Mouse (Mus musculus) liver, postnatal 0 days (tissue): ENCODE data around the gene Lmod2. TPM values are rescaled to one million over a fixed set of nuclear protein-coding genes. Genes with fewer than 3 reads are reported as not detected.
A peak's percentile ranks its signal among the peaks of the same experiment; 100 is the strongest.

Experiments
- ATAC-seq: fragments of 200-750 bp; cut with Nextera tagmentation; 2 replicates; pipeline ENCODE4 v1.8.0; 2017; ENCODE audit warnings: mild to moderate bottlenecking, moderate library complexity
- DNase-seq: peaks from one replicate; pipeline ENCODE4 v3.0.0-alpha.2; 2016
- H3K27ac ChIP-seq: fragments of 300-500 bp; sonication (generic); 2 replicates; pipeline ENCODE4 v1.5.1; 2014; ENCODE audit warnings: antibody characterized with exemption, moderate library complexity, mild to moderate bottlenecking, low read depth
- H3K27me3 ChIP-seq: fragments of 300-500 bp; sonication (generic); 2 replicates; pipeline ENCODE4 v1.6.1; 2014; ENCODE audit warnings: low read length, control low read depth, mixed read lengths; ENCODE audit not compliant: insufficient read depth
- H3K36me3 ChIP-seq: fragments of 300-500 bp; sonication (generic); replicated peaks from 2 replicates; pipeline ENCODE4 v1.6.1; 2014; ENCODE audit warnings: mild to moderate bottlenecking, control low read depth, low read length, moderate library complexity, mixed read lengths; ENCODE audit not compliant: insufficient read depth
- H3K4me1 ChIP-seq: fragments of 300-500 bp; sonication (generic); 2 replicates; pipeline ENCODE4 v1.6.1; 2014; ENCODE audit warnings: antibody characterized with exemption, mild to moderate bottlenecking, control low read depth; ENCODE audit not compliant: insufficient read depth
- H3K4me2 ChIP-seq: fragments of 300-500 bp; sonication (generic); 2 replicates; pipeline ENCODE4 v1.6.1; 2014; ENCODE audit warnings: low read depth, mild to moderate bottlenecking, low read length, moderate library complexity, mixed read lengths
- H3K4me3 ChIP-seq: fragments of 300-500 bp; sonication (generic); 2 replicates; pipeline ENCODE4 v1.5.1; 2014; ENCODE audit warnings: low read depth, low read length
- H3K9ac ChIP-seq: fragments of 300-500 bp; sonication (generic); replicated peaks from 2 replicates; pipeline ENCODE4 v1.6.1; 2014; ENCODE audit warnings: mild to moderate bottlenecking, moderate library complexity
- H3K9me3 ChIP-seq: fragments of 300-500 bp; sonication (generic); 2 replicates; pipeline ENCODE4 v1.6.1; 2016; ENCODE audit warnings: mild to moderate bottlenecking, control low read depth, low read length, mixed read lengths
- CTCF ChIP-seq: sonication (generic); IDR thresholded peaks from 2 replicates; pipeline ENCODE4 v1.5.1; 2016; ENCODE audit warnings: antibody characterized with exemption, low read depth
- EP300 ChIP-seq: IDR thresholded peaks from 2 replicates; pipeline ENCODE4 v1.6.1; 2016; ENCODE audit warnings: antibody characterized with exemption, low read depth, mild to moderate bottlenecking
- WGBS: fragments of 180-500 bp; shearing (Covaris S2); extraction: QIAGEN DNeasy Blood & Tissue Kit; methylation state at CpG from one replicate; pipeline ENCODE4 v1.1.7; 2014; ENCODE audit not compliant: insufficient replicate concordance; 5-methylcytosine and 5-hydroxymethylcytosine counted together
- polyA plus RNA-seq: library from polyadenylated mRNA; unstranded; fragments of >200 nt; fragmentation: Nextera tagmentation; extraction: Ambion mirVana; gene quantifications from 2 replicates; pipeline ENCODE4 v1.2.1, GENCODE M21; 2015

Gene Lmod2
- polyA plus RNA-seq, 1 experiment from 2014 or later: 0.05 TPM

DNA sequence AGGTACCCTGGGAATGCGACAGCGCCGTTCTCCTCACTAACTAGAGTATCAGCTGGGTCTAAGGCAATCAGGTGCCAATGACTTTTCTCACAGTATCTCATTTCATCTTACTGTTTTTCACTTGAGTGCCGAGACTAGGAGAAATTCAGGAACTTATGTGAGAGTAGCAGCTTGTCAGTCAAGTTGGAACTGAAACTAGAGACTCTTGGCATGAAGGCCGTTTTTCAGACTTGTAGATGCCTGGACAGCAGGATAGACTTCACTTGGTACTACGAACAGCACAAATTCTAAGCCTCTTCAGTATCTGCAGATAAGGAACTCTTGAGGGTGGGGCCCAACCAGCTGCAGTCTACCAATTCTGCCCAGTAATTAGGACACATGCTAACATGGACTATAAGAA is 2.6 kb downstream of the Lmod2 start:
- Histone ChIP-seq H3K27ac (no peak overlapping the region), H3K4me3 (no peak overlapping the region), H3K4me2 (no peak overlapping the region), H3K27me3 (no peaks in the 10 kb centered on the region), H3K36me3 (no peaks in the 10 kb centered on the region), H3K4me1 (peaks cover 17% of the 10 kb centered on the region), H3K9me3 (no peaks in the 10 kb centered on the region), H3K9ac (no peak overlapping the region)
- TF ChIP-seq CTCF: no peak
- no peak for TF ChIP-seq EP300
- no peak for DNase-seq
- 76% methylated on average over 6 of the region's 6 CpGs for WGBS
- no peak for ATAC-seq

DNA sequence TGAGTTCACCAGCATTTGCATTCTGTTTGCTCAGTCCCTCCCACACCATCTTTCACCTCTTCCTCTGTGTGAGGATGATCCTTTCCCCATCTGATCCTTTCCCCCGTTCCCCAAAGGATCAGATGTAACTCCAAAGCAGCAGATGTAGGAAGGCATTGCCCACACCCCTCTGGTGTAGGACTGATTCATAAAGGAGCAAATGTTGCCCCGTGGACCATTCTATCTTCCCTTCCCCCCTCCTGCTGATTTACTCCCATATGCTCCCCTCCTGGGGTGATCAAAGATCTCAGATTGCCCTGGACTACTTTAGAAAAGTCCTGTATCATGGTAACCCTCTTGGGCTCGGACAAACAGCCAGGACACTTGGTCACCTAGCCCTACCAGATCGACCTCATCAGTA is 3.2 kb downstream of the Lmod2 start:
- Histone ChIP-seq H3K27me3 (no peaks in the 10 kb centered on the region), H3K4me2 (no peak overlapping the region), H3K9ac (no peak overlapping the region), H3K9me3 (no peaks in the 10 kb centered on the region), H3K4me3 (no peak overlapping the region), H3K36me3 (no peaks in the 10 kb centered on the region), H3K4me1 (peaks cover 17% of the 10 kb centered on the region), H3K27ac (no peak overlapping the region)
- DNase-seq: no peak
- TF ChIP-seq CTCF (no peak), EP300 (no peak)
- ATAC-seq: no peak
- 69% methylated on average over 4 of the region's 4 CpGs for WGBS

DNA sequence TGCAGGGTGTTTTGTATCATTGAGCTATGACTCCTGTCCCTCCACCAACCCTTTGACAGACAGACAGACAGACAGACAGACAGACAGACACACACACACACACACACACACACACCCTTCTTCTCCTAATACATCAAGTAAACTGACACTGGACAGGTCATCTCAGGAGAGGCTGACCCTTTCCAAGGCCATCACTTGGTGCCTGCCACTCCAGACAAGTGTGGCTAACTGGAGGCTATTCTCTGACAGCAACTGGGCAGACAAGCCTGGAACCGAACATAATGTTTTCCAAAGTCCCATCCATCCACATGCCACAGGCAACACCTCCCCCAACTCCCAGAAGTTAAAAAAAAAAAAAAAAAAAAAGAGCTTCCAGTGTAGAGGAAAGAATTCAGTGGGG is 4.1 kb downstream of the Lmod2 start:
- 40% methylated on average over 1 of the region's 1 CpGs for WGBS
- ATAC-seq: no peak

DNA sequence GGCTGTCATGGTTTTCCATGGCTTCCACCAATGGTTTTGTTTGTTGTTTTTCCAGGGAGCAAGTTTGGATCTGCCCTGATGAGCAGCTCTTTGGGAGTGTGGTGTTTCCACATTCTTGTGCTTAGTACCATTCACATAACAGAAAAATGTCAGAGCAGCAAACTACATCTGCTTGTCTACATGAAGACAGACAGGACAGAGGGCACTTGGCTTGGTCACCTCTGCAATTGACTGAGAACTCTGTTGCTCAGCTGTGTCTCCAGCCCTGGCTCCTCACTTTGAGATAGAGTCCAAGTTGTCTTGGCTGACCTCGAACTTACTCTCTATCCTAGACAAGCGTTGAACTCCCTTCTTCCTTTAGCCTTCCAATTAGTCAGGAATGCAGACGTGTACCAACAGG is 4.8 kb downstream of the Lmod2 start:
- Histone ChIP-seq H3K9me3 (no peaks in the 10 kb centered on the region), H3K36me3 (no peaks in the 10 kb centered on the region), H3K4me3 (no peak overlapping the region), H3K4me2 (no peak overlapping the region), H3K27ac (no peak overlapping the region), H3K4me1 (peaks cover 17% of the 10 kb centered on the region), H3K9ac (no peak overlapping the region), H3K27me3 (no peaks in the 10 kb centered on the region)
- DNase-seq (no peak), ATAC-seq (no peak)
- 65% methylated on average over 3 of the region's 3 CpGs for WGBS
- TF ChIP-seq EP300 (no peak), CTCF (no peak)

More for the DNA sequence above, 4.1 kb downstream of the Lmod2 start:
- Histone ChIP-seq H3K9ac (no peak overlapping the region), H3K4me1 (peaks cover 17% of the 10 kb centered on the region), H3K27me3 (no peaks in the 10 kb centered on the region), H3K36me3 (no peaks in the 10 kb centered on the region), H3K27ac (no peak overlapping the region), H3K4me3 (no peak overlapping the region), H3K9me3 (no peaks in the 10 kb centered on the region), H3K4me2 (no peak overlapping the region)
- no peak for DNase-seq
- TF ChIP-seq EP300: no peak
- TF ChIP-seq CTCF: no peak

DNA sequence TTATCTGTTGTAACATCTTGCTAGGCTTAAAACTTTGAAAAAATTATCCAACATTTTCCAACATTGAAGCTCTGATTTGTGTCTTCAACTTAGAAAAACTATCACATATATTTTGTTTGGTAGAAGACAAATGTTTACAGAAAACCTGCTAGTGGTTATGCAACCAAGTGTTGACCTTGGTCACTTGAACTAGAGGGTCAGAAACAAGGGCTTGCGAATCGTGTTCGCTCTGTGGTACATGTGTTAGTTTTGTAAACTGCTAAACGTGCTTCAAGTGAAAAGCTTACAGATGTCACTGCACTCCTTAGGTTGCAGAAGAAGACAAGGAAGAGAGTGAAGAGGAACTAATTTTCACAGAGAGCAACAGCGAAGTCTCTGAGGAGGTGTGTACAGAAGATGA is 5.4 kb downstream of the Lmod2 start:
- TF ChIP-seq CTCF (no peak), EP300 (no peak)
- WGBS: 61% methylated on average over 5 of the region's 5 CpGs
- peaks cover 17% of the 10 kb centered on the region for H3K4me1 ChIP-seq
- H3K9me3 ChIP-seq: no peaks in the 10 kb centered on the region
- H3K27me3 ChIP-seq: no peaks in the 10 kb centered on the region
- H3K9ac ChIP-seq: no peak overlapping the region
- no peak overlapping the region for H3K4me2 ChIP-seq
- DNase-seq (no peak), ATAC-seq (peak; percentile 40; the same call in 1 of the 2 replicates)
- H3K4me3 ChIP-seq: no peak overlapping the region
- H3K27ac ChIP-seq: no peak overlapping the region
- H3K36me3 ChIP-seq: no peaks in the 10 kb centered on the region

DNA sequence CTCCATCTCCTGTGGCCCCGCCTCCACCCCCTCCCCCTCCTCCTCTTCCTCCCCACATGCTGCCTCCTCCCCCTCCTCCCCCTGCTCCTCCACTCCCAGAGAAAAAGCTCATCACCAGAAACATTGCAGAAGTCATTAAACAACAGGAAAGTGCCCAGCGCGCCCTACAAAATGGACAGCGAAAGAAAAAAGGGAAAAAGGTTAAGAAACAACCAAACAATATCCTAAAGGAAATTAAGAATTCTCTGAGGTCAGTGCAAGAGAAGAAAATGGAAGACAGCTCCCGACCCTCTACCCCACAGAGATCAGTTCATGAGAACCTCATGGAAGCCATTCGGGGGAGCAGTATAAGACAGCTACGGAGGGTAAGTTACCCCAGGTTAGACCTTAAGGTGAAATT is 6.7 kb downstream of the Lmod2 start:
- Histone ChIP-seq H3K4me3 (no peak overlapping the region), H3K36me3 (no peaks in the 10 kb centered on the region), H3K9ac (no peak overlapping the region), H3K4me1 (peaks cover 17% of the 10 kb centered on the region), H3K9me3 (no peaks in the 10 kb centered on the region), H3K27me3 (no peaks in the 10 kb centered on the region), H3K4me2 (no peak overlapping the region), H3K27ac (no peak overlapping the region)
- TF ChIP-seq CTCF (no peak), EP300 (no peak)
- ATAC-seq: no peak
- WGBS: 89% methylated on average over 7 of the region's 7 CpGs
- DNase-seq: no peak

DNA sequence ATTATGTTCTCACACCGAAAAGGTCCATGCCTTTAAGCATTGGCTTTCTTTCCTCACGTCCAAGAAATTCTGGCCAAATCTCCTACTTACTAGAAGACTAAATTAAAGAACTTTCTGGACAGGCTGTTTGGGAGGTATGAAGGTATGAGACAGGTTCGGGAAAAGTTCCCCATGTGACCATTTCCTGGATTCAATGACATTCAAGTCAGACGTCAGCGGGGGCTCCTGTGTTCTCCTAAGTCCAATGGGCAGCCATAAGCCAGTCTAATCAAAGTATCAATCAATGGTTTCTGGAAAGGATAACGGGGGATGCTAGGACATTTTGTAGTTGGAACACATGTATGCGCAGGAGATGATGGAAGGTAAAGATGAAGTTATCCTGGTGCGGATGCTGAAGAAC is 8.1 kb downstream of the Lmod2 start:
- Histone ChIP-seq H3K4me2 (no peak overlapping the region), H3K9me3 (no peaks in the 10 kb centered on the region), H3K27ac (no peak overlapping the region), H3K4me1 (peaks cover 17% of the 10 kb centered on the region), H3K27me3 (no peaks in the 10 kb centered on the region), H3K36me3 (no peaks in the 10 kb centered on the region), H3K9ac (no peak overlapping the region), H3K4me3 (no peak overlapping the region)
- no peak for TF ChIP-seq EP300
- TF ChIP-seq CTCF: no peak
- ATAC-seq: no peak
- 85% methylated on average over 8 of the region's 8 CpGs for WGBS
- DNase-seq: no peak
